Mouse (Mus musculus) heart, adult 2 months (tissue): ENCODE measurements around the gene Htr6.

Source experiments
- CTCF ChIP-seq: fragments of 200-600 bp; IDR thresholded peaks from 2 replicates; pipeline ENCODE4 v1.8.1; 2022; ENCODE audit warnings: antibody characterized with exemption, mild to moderate bottlenecking, moderate library complexity
- POLR2A ChIP-seq: fragments of 200-500 bp; IDR thresholded peaks from 2 replicates; pipeline ENCODE4 v1.6.1; 2011; ENCODE audit warnings: mild to moderate bottlenecking, low read depth, low read length, control low read depth; ENCODE audit not compliant: insufficient read depth

DNA sequence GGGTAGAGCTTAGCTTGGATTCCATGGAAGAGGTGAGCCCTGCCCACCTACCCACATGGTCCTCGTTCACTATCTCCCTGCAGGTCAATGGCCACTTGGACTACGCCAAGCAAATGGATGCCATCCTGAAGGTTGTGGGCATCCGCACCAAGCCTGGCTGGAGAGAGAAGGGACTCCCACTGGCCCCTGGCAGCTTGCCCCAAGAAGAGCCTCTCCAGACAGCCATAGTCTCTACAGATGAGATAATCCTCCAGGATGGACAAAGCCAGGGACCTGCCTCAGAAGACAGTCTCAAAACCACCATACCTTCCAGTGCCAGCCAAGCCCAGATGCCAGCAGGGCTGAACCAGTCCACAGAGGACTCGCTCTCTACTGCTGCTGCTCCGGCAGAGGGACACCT, 17.3 kb downstream of the Htr6 start:
- TF ChIP-seq POLR2A (no peak), CTCF (no peak)
